Mouse (Mus musculus) ES-Bruce4 (cell line): ENCODE measurements around the gene Foxp1.

Source experiments
- CTCF ChIP-seq: IDR thresholded peaks from one replicate; pipeline ENCODE4 v1.8.1; 2011; ENCODE audit warnings: low read depth, low read length
- EP300 ChIP-seq: IDR thresholded peaks from 2 replicates; pipeline ENCODE4 v1.6.1; 2011; ENCODE audit warnings: low read depth, low read length; ENCODE audit not compliant: insufficient read depth
- POLR2A ChIP-seq: IDR thresholded peaks from one replicate; pipeline ENCODE4 v1.8.1; 2011; ENCODE audit warnings: low read length; ENCODE audit not compliant: insufficient read depth

- peak; percentile 57 for TF ChIP-seq CTCF
- no peak for TF ChIP-seq POLR2A
- TF ChIP-seq EP300 = no peak
Measured at GRCm38 (mm10) chr6:99527457-99528105, 5.1 kb upstream of the Foxp1 start.
